Mouse (Mus musculus) B cell, adult (primary cell): Measurements from ENCODE around the gene Ttn. TPM values are rescaled to one million over a fixed set of nuclear protein-coding genes. Genes with fewer than 3 reads are reported as not detected.

ENCODE experiments used
- total RNA-seq: library from RNA; stranded (reverse); gene quantifications from 4 replicates; pipeline ENCODE4 v1.2.4, GENCODE M21; 2023; ENCODE audit not compliant: inconsistent age

Ttn gene
- under 0.01 TPM in 2 of 4 replicates, not detected in the others for total RNA-seq

GRCm38 (mm10) chr2:76982391-76983145, at the start of gene Ttn:
TSS of gene Ttn (minus strand) at chr2:76982547.

GRCm38 (mm10) chr2:76674725-76675427, 307.5 kb downstream of the Ttn start, which contains the start of gene Plekha3:
TSS of gene Plekha3 (plus strand) at chr2:76675281.

DNA sequence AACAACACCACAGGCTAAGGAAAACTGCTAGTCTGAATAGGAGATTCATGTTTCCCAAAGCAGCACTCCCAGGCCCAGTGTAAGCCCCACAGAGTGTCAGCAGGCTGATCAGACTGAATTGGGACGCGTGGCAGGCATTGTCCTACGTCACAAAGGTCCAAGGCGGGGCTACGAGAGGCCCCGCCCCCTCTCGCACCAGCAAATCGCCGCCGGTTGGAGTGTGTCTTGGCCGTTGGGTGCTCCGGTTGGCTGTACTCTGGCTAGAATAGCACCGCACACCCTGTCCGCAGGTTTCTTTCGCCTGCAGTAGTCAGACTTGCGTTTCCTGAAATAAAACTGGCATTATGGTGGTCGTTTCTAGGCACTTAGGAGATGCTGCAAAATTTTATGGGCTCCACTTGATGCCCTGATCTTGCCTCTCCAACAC, 309.4 kb downstream of the Ttn start, which contains the start of gene Fkbp7:
Gene Fkbp7 (minus strand): TSS at position 151 of the 427 bp plus-strand sequence.

Other genes starting within 250 kb of the Ttn start
- 5.5 to 7.2 TPM (median 6.4 TPM) in 4 replicates for gene Ccdc141, start 188.1 kb upstream of the Ttn start, total RNA-seq